Mouse (Mus musculus): ENCODE data around the gene Ush2a.
A peak's percentile ranks its signal among the peaks of the same experiment; 100 is the strongest.

The Ush2a gene

DNA sequence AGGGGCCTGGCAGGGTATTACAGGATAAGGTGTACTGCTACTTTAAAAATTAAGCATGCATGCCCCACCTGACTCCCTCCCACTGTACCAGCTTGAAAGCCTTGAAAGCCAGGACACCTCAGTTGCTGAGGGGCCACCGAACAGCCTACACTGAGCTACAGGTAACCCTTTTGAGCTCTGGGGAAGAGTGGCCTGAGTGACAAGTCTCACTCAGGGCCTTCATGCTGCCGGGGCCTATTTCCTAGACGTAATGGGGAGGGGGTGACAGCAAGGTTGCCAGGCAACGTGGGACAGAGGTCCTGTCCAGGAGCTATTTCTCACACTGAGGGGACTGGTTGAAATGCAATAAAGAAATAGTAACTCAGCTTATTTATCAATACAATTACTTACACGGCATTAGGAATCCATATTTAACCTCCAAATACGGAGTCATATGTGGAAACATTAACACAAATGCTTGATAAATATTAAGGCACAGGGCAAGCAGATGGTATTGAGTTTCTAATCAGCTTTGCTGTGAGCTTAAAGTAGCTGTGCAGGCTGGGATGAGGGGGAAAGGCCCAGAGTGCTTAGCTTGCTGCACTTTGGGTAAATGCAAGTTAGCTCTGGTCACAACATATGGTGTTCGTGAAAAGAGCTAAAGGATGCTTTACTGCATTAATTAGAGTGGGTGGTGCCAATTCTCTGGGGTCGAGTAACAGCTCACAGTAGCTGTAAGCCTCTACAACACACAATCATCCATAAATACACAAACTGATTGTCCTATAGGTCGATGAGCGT is at the start of gene Ush2a:
Gene Ush2a, plus strand, starts transcription at position 121 of the 780 bp plus-strand sequence.
- DNase-seq = no peak

DNA sequence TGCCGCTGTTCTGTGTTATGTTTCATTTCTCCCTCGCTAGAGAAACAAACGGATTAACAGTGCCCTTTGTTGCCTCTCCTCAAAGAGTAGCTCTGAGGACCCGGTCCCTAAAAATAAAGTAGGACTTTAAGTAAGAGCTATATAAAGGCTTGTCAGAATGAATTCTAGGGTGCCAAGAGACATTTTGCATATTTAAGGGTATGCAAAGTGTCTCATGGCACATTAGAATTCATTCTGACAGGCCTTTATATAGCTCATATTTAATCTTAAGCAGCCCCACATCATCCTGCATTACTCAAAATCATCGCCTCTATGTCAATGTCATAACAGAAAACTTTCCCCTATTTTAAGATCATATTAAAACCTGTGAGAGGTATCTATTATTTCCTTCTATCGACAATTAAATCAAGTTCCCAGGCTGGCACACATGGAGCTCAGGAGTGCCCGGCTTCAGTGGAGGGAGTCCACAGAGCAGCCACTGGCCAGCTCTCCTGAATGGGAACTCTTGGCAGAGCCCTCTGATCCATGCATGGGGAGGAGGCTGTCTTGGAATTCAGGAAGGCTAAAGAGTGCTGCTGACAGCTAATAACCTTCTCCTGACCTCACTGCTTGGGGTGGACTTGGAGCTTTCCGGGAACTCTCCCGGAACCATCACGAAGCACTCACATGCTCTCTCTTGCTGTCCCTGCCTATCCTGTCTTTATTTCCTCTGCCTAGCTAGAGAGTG is 46.8 kb upstream of the Ush2a start:
- DNase-seq = no peak

DNA sequence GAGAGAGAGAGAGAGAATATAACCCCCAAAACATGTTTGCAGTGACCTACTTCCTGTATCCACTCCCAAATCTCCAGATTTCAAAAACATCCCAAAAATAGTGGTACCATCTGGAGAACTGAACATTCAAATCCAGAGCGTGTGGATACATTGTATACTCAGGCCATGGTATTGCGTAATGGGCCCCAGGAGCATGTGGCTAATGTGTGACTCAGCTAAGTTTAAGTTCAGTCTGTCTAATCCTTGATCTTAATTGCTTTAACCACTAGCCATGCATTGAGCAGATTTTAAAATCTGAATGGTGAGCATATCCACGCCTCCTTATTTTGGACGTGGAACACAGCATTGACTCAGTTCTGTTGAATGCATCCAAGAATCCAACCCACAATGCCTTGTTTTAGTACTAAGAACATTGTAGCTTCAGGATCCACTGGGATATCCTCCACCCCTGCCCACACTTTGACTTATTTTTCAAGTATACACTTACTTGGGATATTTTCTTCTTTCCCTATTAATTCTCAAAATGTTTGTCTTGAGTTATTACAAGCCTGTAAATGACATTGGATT is 40.5 kb upstream of the Ush2a start:
- no peak for DNase-seq

DNA sequence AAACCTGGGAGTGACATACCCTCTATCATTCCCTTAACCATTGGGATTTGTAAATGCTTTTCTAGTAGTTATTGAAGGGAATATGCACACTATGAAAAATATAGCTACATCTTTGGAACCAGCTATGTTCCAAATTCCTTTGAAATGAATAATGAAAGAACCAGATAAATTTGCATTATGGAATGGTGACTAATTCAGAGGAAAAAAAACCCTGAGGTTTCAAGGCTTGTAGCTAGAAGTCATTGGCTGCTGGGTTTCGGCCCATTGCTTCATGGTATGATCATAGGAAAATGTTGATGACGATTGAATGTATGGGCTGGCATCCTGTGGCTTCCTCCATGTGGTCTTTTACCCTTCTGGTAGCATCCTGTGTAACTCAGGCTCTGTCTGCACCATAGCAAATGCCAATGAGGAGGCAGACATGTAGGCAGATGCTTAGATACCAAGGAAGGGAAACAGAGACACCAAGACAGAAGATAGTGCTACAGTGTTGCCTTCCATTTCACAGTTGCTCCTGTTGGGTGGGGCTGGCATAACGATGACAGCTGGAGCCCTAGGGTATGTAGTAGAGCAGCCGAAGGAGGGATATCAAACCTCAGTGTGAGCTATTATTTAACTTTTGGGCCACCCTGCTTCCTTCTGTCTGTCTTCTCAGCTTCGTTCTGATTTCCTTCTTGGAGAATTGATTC is 28.6 kb upstream of the Ush2a start:
- DNase-seq = no peak

DNA sequence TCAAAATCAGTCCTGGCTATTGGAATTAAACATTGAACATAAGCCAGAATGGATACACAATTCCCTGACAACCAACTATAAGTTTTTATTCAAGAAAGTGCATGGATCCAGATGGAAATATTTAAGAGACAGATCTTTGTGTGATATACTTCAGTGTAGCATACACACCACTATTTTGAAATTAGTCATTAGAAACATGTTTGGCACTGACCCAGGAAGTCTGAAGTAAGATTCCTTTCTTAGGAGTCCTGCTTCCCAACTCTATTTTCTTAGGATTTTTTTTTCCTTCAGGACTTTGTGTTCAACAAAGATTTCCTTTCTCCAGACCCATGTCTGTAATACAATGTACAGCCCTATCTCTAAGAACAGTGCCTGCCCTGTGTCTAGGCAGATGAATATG is 23.2 kb upstream of the Ush2a start:
- no peak for DNase-seq

DNA sequence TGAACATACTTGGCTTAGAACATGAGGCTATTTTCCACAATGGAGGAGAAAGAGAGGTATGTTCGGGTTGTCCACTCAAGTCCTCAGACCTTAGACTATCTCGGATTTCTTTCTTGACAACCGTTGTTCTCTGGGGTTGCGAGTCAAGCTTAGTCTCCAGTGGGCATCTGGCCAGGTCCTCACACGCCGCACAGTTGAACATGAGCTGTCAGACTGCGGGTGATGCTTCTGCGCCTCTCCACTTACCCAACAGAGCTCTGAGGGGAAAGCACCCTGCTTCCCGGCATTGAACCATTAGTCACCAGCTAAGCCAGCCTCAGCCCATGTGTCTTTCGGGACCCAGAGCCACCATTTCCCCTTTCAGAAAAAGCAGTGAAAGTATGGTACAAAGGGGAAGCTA is 20.1 kb upstream of the Ush2a start:
- DNase-seq = no peak

DNA sequence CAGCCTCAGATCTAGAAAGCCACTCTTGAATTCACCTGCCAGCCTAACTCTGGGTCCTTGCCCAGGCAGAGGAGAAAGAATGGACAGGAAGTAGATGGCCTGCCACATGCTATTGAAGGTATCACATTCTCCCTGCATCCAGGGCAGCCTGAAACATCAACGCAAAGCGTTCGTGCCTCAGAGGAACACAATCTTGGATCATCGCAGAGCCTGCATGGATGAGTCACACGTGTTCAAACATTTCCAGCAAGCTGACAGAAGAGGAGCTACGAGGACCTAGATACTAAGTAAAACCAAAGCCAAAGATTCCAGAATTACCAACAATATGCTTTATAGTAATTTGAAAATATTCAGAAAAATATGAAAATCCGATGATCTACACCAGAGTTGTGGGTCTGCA is 4.3 kb upstream of the Ush2a start:
- no peak for DNase-seq

DNA sequence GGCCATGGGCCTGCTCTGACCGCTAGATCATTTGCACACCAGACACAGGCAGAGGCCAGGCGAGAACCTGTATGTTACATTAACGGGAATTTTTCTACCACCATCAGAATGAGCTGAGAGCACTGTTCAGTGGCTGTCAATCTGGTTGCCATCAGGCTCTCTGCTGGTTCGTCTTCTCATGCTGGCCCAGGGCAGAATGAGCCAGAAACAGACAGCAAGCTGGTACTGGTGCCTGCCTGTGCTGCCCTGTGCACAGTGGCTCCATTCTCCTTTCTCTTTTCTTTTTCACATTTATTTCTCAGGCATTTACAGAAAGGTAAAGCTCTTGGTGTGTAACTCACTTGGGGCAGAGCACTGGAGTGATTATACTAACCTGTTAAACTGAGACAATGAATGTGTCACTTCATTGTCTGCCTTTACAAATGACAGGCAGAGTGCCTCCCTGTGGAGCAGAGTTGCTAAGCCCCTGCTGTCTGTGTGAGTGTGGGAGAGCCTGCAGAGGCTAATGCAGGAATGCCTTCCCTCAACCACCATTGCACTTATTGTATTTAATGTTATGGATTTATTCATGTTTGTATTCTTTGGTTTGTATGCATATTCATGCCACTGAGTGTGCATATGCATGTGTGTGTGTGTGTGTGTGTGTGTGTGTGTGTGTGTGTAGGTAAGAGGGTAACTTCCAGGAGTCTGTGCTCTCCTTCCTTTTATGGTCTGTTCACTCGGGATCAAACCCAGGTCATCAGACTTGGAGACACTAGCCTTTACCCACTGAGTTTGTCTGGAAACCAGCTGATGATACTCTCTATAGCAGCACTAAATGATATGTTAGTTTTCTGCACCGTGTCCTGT is 1.3 kb upstream of the Ush2a start:
- no peak for DNase-seq

DNA sequence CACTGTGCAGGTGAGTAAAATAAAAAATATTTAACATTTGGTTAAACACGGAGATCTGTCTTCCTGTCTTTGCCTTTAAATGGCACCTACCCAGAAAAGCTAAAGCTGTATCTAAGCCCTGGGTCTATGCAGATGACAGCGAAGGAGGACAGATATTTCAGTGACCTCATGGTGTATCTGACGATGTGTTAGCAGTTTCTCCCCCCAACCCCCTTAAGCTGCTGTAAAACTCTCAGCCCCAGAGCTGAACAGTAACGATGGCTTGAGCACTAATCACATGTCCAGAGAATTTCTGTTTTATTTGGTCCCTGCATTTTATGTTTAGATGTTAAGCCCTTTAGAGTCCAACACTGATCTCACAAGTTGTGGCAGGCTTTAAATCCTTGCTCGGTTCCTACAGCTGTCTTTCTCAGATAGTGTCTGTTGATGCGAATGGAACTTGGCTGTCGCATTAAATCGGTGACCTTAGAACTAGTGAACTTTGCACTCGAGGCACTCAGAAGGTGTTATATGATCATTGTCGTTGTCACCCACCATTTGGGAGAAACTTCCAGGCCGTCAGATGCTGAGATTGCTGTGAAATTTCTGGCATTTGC is 5.4 kb downstream of the Ush2a start:
- no peak for DNase-seq

DNA sequence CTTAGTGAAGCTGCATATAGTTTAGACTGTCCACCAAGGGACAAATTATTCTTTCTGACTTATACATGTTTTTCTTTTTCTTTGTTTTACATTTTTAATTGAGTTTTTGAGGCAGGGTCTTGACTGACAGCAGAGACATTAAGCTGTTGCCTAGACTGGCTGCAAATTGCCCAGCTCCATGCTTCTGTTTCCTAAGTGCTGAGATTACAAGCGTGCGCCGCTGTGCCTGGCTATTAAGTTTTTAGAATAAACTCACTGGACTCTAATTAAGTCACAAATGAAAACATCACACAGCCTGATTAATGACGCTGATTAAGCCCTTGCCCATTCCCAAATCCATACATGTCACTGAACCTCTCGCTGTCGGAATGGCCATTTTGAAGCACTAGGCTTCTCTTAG is 7.2 kb downstream of the Ush2a start:
- DNase-seq = no peak

DNA sequence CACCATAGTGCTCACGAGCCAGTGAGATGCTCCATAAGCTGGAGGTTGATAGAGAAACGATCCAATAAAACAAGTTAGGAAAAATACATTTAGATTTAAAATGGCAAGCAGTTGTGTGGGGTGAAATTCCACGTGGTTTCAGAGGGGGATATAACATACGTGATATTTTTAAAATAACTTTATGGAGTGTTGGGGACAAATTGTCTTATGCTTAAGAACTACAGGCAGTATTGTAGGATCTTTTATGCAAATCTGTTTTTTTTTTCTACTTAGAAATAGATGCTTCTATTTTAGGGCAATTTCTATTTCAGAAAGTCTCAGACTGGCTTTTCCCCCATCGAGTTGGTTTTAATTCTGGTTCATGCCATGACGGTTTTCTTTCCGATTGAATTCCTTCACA is 51.5 kb downstream of the Ush2a start:
- no peak for DNase-seq

DNA sequence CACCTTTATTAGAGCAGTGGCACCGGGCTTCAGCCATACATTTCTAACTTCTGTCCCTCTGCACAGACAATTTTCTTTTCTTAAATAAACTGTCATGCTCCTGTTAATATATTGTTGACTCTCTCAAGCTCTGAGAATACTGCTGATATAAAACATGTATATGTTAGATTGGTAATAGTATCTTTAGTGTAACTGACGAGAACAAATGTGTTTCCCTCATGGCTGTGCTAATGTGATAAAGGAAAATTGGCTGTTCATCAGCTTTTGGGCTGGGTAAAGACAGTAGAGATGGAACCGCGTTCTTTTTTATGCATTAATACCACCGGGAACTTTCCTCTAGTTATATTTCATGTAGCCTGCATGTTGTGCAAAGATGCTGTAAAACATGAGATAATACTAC is 54.8 kb downstream of the Ush2a start:
- no peak for DNase-seq

DNA sequence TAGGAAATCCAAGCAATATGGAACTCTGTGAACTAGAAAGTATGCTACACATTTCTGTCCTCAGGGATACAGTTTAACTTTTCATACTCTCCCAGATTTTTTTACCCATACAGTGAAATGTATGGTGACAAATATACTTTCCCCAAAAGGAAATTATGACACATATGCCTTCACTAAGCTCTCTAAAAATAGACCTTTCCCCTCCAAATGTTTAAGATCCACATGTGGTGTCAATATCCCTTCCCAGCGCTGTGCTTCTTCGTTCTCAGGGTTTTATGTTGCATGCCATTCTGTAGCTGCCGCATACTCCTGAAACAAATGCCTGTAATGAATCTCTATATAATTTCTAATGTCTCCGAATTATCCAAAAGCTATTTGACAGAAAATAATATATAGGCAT is 58.4 kb downstream of the Ush2a start:
- DNase-seq = no peak

DNA sequence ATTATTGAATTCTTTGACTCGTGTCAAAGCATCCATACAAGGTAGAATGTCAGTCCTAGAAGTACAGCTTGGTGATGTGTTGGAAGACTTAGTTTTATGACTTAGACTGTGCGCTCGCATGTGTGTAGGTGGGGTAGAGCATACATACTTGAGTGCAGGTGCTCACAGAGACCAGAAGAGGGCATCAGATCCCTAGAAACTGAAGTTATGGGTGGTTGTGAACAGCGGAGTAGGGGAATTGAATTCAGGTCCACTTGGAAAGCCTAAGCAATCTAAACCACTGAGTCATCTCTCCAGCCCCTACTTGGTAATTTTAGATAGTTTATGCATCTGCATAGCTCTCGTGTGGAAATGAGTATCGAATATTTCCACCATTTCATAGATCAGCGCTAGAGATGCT is 59.7 kb downstream of the Ush2a start:
- DNase-seq = no peak

DNA sequence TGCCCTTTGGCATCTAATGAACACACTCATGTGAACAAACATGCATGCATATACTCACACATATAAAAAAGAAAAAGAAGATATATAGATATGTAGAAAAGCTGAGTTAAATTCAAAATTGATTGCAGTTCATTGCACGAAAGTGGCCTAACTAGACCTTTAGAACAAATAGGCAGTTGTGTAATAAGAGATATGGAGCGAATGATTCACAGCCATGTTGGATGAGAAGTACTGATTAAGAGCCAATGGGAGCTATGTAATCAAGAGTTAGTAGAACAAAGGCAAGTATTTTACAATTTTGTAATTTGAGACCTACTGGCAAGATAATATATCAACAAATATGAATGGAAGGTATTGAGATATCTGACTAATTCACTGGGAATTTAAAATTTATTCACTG is 68.6 kb downstream of the Ush2a start:
- no peak for DNase-seq

DNA sequence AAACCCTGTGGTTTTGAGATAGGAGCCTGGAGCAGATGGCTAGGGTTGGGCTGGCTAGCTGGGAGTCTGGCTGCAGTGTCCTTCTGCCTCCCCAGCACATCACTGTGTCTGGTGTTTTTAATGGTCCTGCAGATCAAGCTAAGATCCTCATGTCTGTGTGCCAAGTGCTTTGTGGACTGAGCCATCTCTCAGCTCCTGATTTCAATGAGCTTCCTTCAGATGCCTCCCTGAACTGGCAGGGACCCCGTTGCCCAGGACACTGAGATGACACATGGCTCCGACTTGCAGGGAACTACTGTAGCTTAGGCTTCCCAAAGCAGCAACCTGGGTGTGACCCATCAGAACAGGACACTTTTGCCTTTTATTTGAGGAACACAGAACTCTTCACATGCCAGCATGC is 72.1 kb downstream of the Ush2a start:
- peak; percentile 15 for DNase-seq

DNA sequence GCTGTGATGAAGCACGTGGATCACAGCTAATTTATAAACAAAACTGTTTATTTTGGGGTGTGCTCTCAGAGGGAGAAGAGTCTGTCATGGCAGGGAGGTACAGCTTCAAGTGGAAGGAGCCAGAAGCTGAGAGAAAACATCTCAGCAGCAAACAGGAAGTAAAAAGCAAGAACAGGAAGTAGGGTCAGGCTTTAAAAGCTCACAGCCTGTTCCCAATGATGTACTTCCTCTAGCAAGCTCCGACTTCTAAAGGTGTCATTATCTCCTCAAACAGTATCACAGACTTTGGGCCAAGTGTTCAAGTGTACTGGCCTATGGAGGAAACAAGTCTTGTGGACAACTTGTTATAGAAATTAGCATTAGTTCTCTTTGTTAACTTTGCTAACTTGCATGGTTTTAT is 85.9 kb downstream of the Ush2a start:
- DNase-seq = no peak

DNA sequence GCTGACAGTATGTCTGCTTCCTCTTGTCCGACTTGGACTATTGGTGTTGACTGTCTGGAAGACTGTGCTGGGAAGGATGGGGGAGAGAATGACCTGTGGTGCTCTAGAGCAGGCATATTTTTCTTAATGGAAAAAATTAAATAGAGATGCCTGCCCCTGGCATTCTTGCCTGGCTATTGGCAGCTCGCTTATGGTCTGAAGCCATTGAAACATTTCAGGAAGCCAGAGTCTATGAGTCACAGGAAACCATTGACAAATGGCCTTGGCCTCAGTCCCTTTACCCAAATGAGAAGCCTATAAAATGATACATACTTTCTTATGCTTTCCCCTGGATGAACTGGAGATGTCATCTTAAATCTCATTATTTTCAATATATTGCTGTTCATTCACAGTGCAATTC is 92.9 kb downstream of the Ush2a start:
- no peak for DNase-seq

DNA sequence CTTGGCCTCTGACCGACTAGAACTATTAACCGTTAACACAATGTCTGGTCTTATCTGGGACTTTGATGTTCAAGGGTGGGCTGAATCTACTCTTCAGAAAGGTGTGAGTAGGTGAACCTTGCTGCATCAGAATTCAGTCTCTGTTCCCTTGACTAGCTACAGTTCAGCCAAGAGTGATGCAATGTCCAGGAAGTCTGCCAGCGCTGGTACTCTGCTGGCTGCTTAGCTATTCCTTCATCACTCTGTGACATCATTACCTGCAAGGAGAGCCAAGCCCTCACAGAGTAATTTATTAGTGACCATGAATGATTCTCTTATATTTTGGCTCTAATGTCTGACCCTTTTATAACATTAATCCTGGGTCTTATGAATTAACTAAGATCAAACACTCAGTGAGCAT is 101.7 kb downstream of the Ush2a start:
- peak; percentile 9 for DNase-seq

DNA sequence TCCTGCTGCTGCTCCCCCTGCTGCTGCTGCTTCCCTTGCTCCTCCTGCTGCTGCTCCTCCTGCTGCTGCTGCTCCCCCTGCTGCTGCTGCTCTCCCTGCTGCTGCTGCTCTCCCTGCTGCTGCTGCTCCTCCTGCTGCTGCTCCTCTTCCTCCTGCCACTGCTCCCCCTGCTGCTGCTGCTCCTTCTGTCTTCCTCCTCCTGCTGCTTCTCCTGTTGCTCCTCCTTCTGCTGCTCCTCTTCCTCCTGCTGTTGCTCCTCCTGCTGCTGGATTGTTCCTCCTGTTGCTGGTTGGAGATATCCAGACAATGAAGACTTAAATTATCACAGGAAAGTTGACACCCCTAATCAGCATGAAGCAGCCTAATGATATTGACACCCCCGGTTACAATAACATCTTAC is 123.4 kb downstream of the Ush2a start:
- no peak for DNase-seq

DNA sequence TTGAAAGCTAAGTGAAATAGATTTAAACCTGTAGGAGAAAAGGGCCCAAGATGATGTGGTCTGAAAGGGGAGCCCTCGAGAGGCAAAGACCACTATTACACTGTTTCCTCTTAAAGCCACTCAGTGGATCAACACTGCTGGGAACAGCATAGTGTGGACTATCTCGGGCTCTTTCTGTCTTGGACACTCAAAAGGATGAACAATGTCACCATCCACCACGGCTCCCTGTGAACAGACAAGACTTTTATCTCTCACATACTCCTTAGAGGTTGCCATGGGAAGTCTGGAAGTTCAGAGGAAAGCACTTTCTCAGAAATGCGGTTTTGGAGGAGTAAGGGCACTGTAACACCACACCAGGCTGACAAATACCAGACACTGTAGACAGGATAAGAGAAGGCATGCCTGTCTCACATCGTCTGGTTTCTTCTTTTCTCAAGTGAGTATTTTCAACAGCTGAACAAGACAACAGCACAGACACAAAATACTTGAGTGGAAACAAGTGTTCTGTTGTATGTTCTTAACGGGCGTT is 124.0 kb downstream of the Ush2a start:
- no peak for DNase-seq

DNA sequence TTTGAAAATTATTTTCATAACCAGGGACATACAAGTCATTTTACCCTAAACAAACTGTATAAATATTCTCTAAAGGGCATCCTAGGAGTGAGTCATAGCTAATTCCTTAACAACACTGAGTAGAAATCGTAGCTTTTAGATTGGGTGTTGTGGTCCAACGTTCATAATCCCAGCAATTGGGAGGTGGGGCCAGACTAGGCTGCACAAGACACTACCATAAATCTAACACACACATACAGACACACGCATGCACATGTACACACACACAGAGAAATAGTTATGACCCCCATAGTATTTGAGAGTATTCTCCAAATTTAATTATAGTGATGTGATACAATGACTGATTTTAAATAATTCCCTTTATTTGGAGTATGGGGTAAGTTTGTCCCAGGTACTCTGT is 125.5 kb downstream of the Ush2a start:
- DNase-seq = no peak

Data from cerebellum, adult 9-11 months (tissue).